Mouse (Mus musculus): ENCODE results near the gene Rpl36. TPM values are rescaled to one million over a fixed set of nuclear protein-coding genes. Genes with fewer than 3 reads are reported as not detected.

The Rpl36 gene
- total and polyA plus RNA-seq, 3 experiments: 671 to 1,357 (median 795) TPM

GRCm38 (mm10) chr17:56663659-56664058 lies 50.4 kb downstream of the Rpl36 start:
- H3K4me1 ChIP-seq (ENCODE audit: control insufficient read depth, insufficient read depth, low read length): no peaks in the 10 kb centered on the region
- H3K9ac ChIP-seq (ENCODE audit: low read depth, low read length): no peak overlapping the region
- H3K27me3 ChIP-seq (ENCODE audit: control insufficient read depth, insufficient read depth, low read length): no peaks in the 10 kb centered on the region
- WGBS: 56% methylated on average over 3 of the region's 3 CpGs
- intact Hi-C loops (cut with DNase I): no loop called here
- H3K36me3 ChIP-seq (ENCODE audit: control insufficient read depth, insufficient read depth, low read length): no peaks in the 10 kb centered on the region
- H3K79me2 ChIP-seq (replicated peaks; ENCODE audit: control insufficient read depth, insufficient read depth, low read length): no peaks in the 10 kb centered on the region
- H3K27ac ChIP-seq: no peak overlapping the region
- TF ChIP-seq POLR2A (IDR thresholded peaks at IDR 0.05; ENCODE audit: insufficient read depth, low read depth, low read length): no peak
- no peak for TF ChIP-seq EP300 (IDR thresholded peaks at IDR 0.05; ENCODE audit: insufficient read depth, low read depth, low read length)
- TF ChIP-seq CTCF (IDR thresholded peaks at IDR 0.05): no peak
- no peak for DNase-seq
- H3K4me3 ChIP-seq: no peak overlapping the region

Other genes with a start within 250 kb of the Rpl36 start
- gene Ptprs, start 136.9 kb upstream of the Rpl36 start, total RNA-seq (2021): 10 to 100 TPM; 41.7 to 47.5 TPM
- gene Ptprs, start 136.9 kb upstream of the Rpl36 start, polyA plus RNA-seq (2012; rRNA removed): 86.8 and 91.1 TPM in 2 replicates
- not detected for gene Znrf4, start 101.0 kb upstream of the Rpl36 start, total RNA-seq (2021)
- gene Znrf4, start 101.0 kb upstream of the Rpl36 start, polyA plus RNA-seq (2012; rRNA removed): 0.29 and 0.64 TPM in 2 replicates
- under 1 TPM; 0.34 to 0.39 TPM for gene Gm20219, start 59.0 kb upstream of the Rpl36 start, total RNA-seq (2021)
- gene Gm20219, start 59.0 kb upstream of the Rpl36 start, polyA plus RNA-seq (2012; rRNA removed): 1.00 and 1.7 TPM in 2 replicates
- 10 to 100 TPM; 36.8 to 43.1 TPM for gene Safb2, start 28.8 kb upstream of the Rpl36 start, total RNA-seq (2021)
- gene Safb2, start 28.8 kb upstream of the Rpl36 start, polyA plus RNA-seq (2012; rRNA removed): 42.5 and 47.5 TPM in 2 replicates
- gene Safb, start 28.6 kb upstream of the Rpl36 start, total RNA-seq (2021): 10 to 100 TPM; 61.3 to 69.1 TPM
- 51.0 and 57.5 TPM in 2 replicates for gene Safb, start 28.6 kb upstream of the Rpl36 start, polyA plus RNA-seq (2012; rRNA removed)
- 100 to 1,000 TPM; 291 to 329 TPM for gene 2410015M20Rik, start 3.6 kb upstream of the Rpl36 start, total RNA-seq (2021)
- 320 and 381 TPM in 2 replicates for gene 2410015M20Rik, start 3.6 kb upstream of the Rpl36 start, polyA plus RNA-seq (2012; rRNA removed)
- gene Lonp1, start 13.5 kb downstream of the Rpl36 start, total RNA-seq (2021): 100 to 1,000 TPM; 113 to 131 TPM
- 95.9 and 116 TPM in 2 replicates for gene Lonp1, start 13.5 kb downstream of the Rpl36 start, polyA plus RNA-seq (2012; rRNA removed)
- not detected for gene Catsperd, start 14.7 kb downstream of the Rpl36 start, total RNA-seq (2021)
- gene Catsperd, start 14.7 kb downstream of the Rpl36 start, polyA plus RNA-seq (2012; rRNA removed): 0.23 and 0.44 TPM in 2 replicates
- gene Ranbp3, start 59.9 kb downstream of the Rpl36 start, total RNA-seq (2021): 10 to 100 TPM; 37.6 to 37.7 TPM
- 40.6 and 44.5 TPM in 2 replicates for gene Ranbp3, start 59.9 kb downstream of the Rpl36 start, polyA plus RNA-seq (2012; rRNA removed)
- 100 to 1,000 TPM; 748 to 906 TPM for gene Ndufa11, start 104.4 kb downstream of the Rpl36 start, total RNA-seq (2021)
- 1,680 and 1,786 TPM in 2 replicates for gene Ndufa11, start 104.4 kb downstream of the Rpl36 start, polyA plus RNA-seq (2012; rRNA removed)
- gene Vmac, start 104.6 kb downstream of the Rpl36 start, total RNA-seq (2021): 1 to 10 TPM; 3.0 to 4.7 TPM
- gene Vmac, start 104.6 kb downstream of the Rpl36 start, polyA plus RNA-seq (2012; rRNA removed): 8.3 and 9.9 TPM in 2 replicates
- gene Nrtn, start 144.1 kb downstream of the Rpl36 start, total RNA-seq (2021): 10 to 100 TPM; 24.4 to 26.8 TPM
- gene Nrtn, start 144.1 kb downstream of the Rpl36 start, polyA plus RNA-seq (2012; rRNA removed): 26.2 and 49.3 TPM in 2 replicates
- 10 to 100 TPM; 17.7 to 19.4 TPM for gene Dus3l, start 151.3 kb downstream of the Rpl36 start, total RNA-seq (2021)
- 36.2 and 38.7 TPM in 2 replicates for gene Dus3l, start 151.3 kb downstream of the Rpl36 start, polyA plus RNA-seq (2012; rRNA removed)
- under 1 TPM; 0.11 to 0.29 TPM for gene Prr22, start 156.8 kb downstream of the Rpl36 start, total RNA-seq (2021)
- gene Prr22, start 156.8 kb downstream of the Rpl36 start, polyA plus RNA-seq (2012; rRNA removed): 1.2 and 2.0 TPM in 2 replicates
- gene Rfx2, start 217.6 kb downstream of the Rpl36 start, total RNA-seq (2021): 1 to 10 TPM; 2.8 to 3.0 TPM
- 5.1 and 6.0 TPM in 2 replicates for gene Rfx2, start 217.6 kb downstream of the Rpl36 start, polyA plus RNA-seq (2012; rRNA removed)

All from heart, adult 2 months (tissue).